Mouse (Mus musculus) heart, postnatal 0 days (tissue): ENCODE results near the gene Gm11077. TPM values are rescaled to one million over a fixed set of nuclear protein-coding genes. Genes with fewer than 3 reads are reported as not detected.

Source experiments
- ATAC-seq: fragments of 200-750 bp; cut with Nextera tagmentation; 2 replicates; pipeline ENCODE4 v1.8.0; 2017; ENCODE audit warnings: low read depth, moderate number of reproducible peaks, moderate library complexity; ENCODE audit not compliant: insufficient read depth
- DNase-seq: peaks from one replicate; pipeline ENCODE4 v3.0.0-alpha.2; 2016; ENCODE audit warnings: low spot score
- H3K27ac ChIP-seq: fragments of 300-500 bp; sonication (generic); 2 replicates; pipeline ENCODE4 v1.5.1; 2014; ENCODE audit warnings: low read depth, mild to moderate bottlenecking
- H3K27me3 ChIP-seq: fragments of 300-500 bp; sonication (generic); 2 replicates; pipeline ENCODE4 v1.6.1; 2014; ENCODE audit warnings: low read length, mixed read lengths; ENCODE audit not compliant: control insufficient read depth, insufficient read depth
- H3K36me3 ChIP-seq: fragments of 300-500 bp; sonication (generic); replicated peaks from 2 replicates; pipeline ENCODE4 v1.6.1; 2014; ENCODE audit warnings: low read length, mixed read lengths; ENCODE audit not compliant: control insufficient read depth, insufficient read depth
- H3K4me1 ChIP-seq: fragments of 300-500 bp; sonication (generic); 2 replicates; pipeline ENCODE4 v1.6.1; 2014; ENCODE audit warnings: antibody characterized with exemption; ENCODE audit not compliant: control insufficient read depth, insufficient read depth
- H3K4me2 ChIP-seq: fragments of 300-500 bp; sonication (generic); 2 replicates; pipeline ENCODE4 v1.6.1; 2014; ENCODE audit warnings: low read depth, mild to moderate bottlenecking, low read length, moderate library complexity
- H3K4me3 ChIP-seq: fragments of 300-500 bp; sonication (generic); 2 replicates; pipeline ENCODE4 v1.5.1; 2014; ENCODE audit warnings: low read depth, low read length
- H3K9ac ChIP-seq: fragments of 300-500 bp; sonication (generic); replicated peaks from 2 replicates; pipeline ENCODE4 v1.6.1; 2014; ENCODE audit warnings: low read depth, low read length, mixed read lengths
- H3K9me3 ChIP-seq: fragments of 300-500 bp; sonication (generic); replicated peaks from 2 replicates; pipeline ENCODE4 v1.6.1; 2016; ENCODE audit warnings: low read length; ENCODE audit not compliant: control insufficient read depth
- CTCF ChIP-seq: IDR thresholded peaks from 2 replicates; pipeline ENCODE4 v1.5.1; 2016; ENCODE audit warnings: antibody characterized with exemption, control low read depth, low read depth
- EP300 ChIP-seq: IDR thresholded peaks from 2 replicates; pipeline ENCODE4 v1.6.1; 2016; ENCODE audit warnings: antibody characterized with exemption, low read depth
- WGBS: fragments of 180-500 bp; shearing (Covaris S2); extraction: QIAGEN DNeasy Blood & Tissue Kit; methylation state at CpG from one replicate; pipeline ENCODE4 v1.1.7; 2014; 5-methylcytosine and 5-hydroxymethylcytosine counted together
- polyA plus RNA-seq: library from polyadenylated mRNA; unstranded; fragments of >200 nt; fragmentation: Nextera tagmentation; extraction: Ambion mirVana; gene quantifications from 2 replicates; pipeline ENCODE4 v1.2.1, GENCODE M21; 2015
- total RNA-seq: library from RNA; depleted of rRNA; stranded (reverse); fragments of >200 nt; gene quantifications from 2 replicates; pipeline ENCODE4 v1.2.3, GENCODE M21; 2014; ENCODE audit warnings: low replicate concordance

Gm11077 gene
- total and polyA plus RNA-seq, 2 experiments from 2014 or later = not detected

- H3K36me3 ChIP-seq = no peaks in the 10 kb centered on the region
- ATAC-seq (no peak), DNase-seq (no peak)
- H3K9ac ChIP-seq = no peak overlapping the region
- no peaks in the 10 kb centered on the region for H3K4me1 ChIP-seq
- no peak overlapping the region for H3K4me2 ChIP-seq
- 84% methylated on average over 6 of the region's 6 CpGs for WGBS
- no peaks in the 10 kb centered on the region for H3K9me3 ChIP-seq
- no peak overlapping the region for H3K4me3 ChIP-seq
- no peak for TF ChIP-seq EP300
- TF ChIP-seq CTCF = no peak
- no peaks in the 10 kb centered on the region for H3K27me3 ChIP-seq
- no peak overlapping the region for H3K27ac ChIP-seq
Observed at GRCm38 (mm10) chr6:140692160-140692559, 36.9 kb upstream of the Gm11077 start.

- 69% methylated on average over 12 of the region's 12 CpGs for WGBS
- H3K9ac ChIP-seq = no peak overlapping the region
- no peaks in the 10 kb centered on the region for H3K27me3 ChIP-seq
- no peak for ATAC-seq
- DNase-seq = no peak
- no peaks in the 10 kb centered on the region for H3K36me3 ChIP-seq
- TF ChIP-seq CTCF = no peak
- no peak for TF ChIP-seq EP300
- no peak overlapping the region for H3K4me3 ChIP-seq
- H3K4me1 ChIP-seq = no peaks in the 10 kb centered on the region
- H3K9me3 ChIP-seq = no peaks in the 10 kb centered on the region
- no peak overlapping the region for H3K27ac ChIP-seq
- no peak overlapping the region for H3K4me2 ChIP-seq
Observed at GRCm38 (mm10) chr6:140696192-140696879, 32.7 kb upstream of the Gm11077 start.

- DNase-seq = no peak
- H3K9me3 ChIP-seq = no peaks in the 10 kb centered on the region
- H3K27ac ChIP-seq = no peak overlapping the region
- 90% methylated on average over 11 of the region's 11 CpGs for WGBS
- no peak for TF ChIP-seq EP300
- no peak for TF ChIP-seq CTCF
- no peak overlapping the region for H3K4me3 ChIP-seq
- H3K36me3 ChIP-seq = no peaks in the 10 kb centered on the region
- ATAC-seq = no peak
- no peaks in the 10 kb centered on the region for H3K27me3 ChIP-seq
- no peak overlapping the region for H3K4me2 ChIP-seq
- H3K9ac ChIP-seq = no peak overlapping the region
- no peaks in the 10 kb centered on the region for H3K4me1 ChIP-seq
Observed at GRCm38 (mm10) chr6:140697994-140698393, 31.1 kb upstream of the Gm11077 start.

- WGBS = 91% methylated on average over 1 of the region's 1 CpGs
- no peak for ATAC-seq
- H3K27me3 ChIP-seq = no peaks in the 10 kb centered on the region
Observed at GRCm38 (mm10) chr6:140698596-140698995, 30.5 kb upstream of the Gm11077 start.

GRCm38 (mm10) chr6:140701259-140701658 lies 27.8 kb upstream of the Gm11077 start:
- WGBS = 84% methylated on average over 6 of the region's 6 CpGs
- no peak for TF ChIP-seq EP300
- TF ChIP-seq CTCF = no peak

More at GRCm38 (mm10) chr6:140698596-140698995, 30.5 kb upstream of the Gm11077 start:
- H3K4me3 ChIP-seq = no peak overlapping the region
- no peaks in the 10 kb centered on the region for H3K4me1 ChIP-seq
- no peak overlapping the region for H3K9ac ChIP-seq
- H3K9me3 ChIP-seq = no peaks in the 10 kb centered on the region
- TF ChIP-seq EP300 (no peak), CTCF (no peak)
- H3K36me3 ChIP-seq = no peaks in the 10 kb centered on the region
- no peak for DNase-seq
- H3K27ac ChIP-seq = no peak overlapping the region
- no peak overlapping the region for H3K4me2 ChIP-seq

GRCm38 (mm10) chr6:140705132-140705531 lies 24.0 kb upstream of the Gm11077 start:
- H3K9me3 ChIP-seq = 0 out of 2 replicates have a peak, but pooled peaks cover 6% of the 10 kb centered on the region
- no peak overlapping the region for H3K27ac ChIP-seq
- no peaks in the 10 kb centered on the region for H3K36me3 ChIP-seq
- TF ChIP-seq CTCF = no peak
- no peak for TF ChIP-seq EP300
- H3K4me2 ChIP-seq = no peak overlapping the region
- no peak overlapping the region for H3K9ac ChIP-seq
- DNase-seq (no peak), ATAC-seq (no peak)
- no peaks in the 10 kb centered on the region for H3K27me3 ChIP-seq
- H3K4me3 ChIP-seq = no peak overlapping the region
- 90% methylated on average over 10 of the region's 10 CpGs for WGBS
- H3K4me1 ChIP-seq = no peaks in the 10 kb centered on the region

More at GRCm38 (mm10) chr6:140701259-140701658, 27.8 kb upstream of the Gm11077 start:
- ATAC-seq (no peak), DNase-seq (no peak)
- Histone ChIP-seq H3K4me1 (no peaks in the 10 kb centered on the region), H3K27ac (no peak overlapping the region), H3K9me3 (0 out of 2 replicates have a peak, but pooled peaks cover 6% of the 10 kb centered on the region), H3K27me3 (no peaks in the 10 kb centered on the region), H3K9ac (no peak overlapping the region), H3K36me3 (no peaks in the 10 kb centered on the region), H3K4me2 (no peak overlapping the region), H3K4me3 (no peak overlapping the region)
